Mouse (Mus musculus) megakaryocyte-erythroid progenitor cell, adult 5 weeks (primary cell): Measurements from ENCODE around the gene Nfkbiz. TPM values are rescaled to one million over a fixed set of nuclear protein-coding genes. Genes with fewer than 3 reads are reported as not detected.

ENCODE experiments used
- polyA plus RNA-seq: library from polyadenylated mRNA; stranded (reverse); fragments of >175 nt; gene quantifications from 2 replicates; pipeline ENCODE4 v1.2.3, GENCODE M21; 2012

The Nfkbiz gene
- 27.6 and 41.2 TPM in 2 replicates for polyA plus RNA-seq

DNA sequence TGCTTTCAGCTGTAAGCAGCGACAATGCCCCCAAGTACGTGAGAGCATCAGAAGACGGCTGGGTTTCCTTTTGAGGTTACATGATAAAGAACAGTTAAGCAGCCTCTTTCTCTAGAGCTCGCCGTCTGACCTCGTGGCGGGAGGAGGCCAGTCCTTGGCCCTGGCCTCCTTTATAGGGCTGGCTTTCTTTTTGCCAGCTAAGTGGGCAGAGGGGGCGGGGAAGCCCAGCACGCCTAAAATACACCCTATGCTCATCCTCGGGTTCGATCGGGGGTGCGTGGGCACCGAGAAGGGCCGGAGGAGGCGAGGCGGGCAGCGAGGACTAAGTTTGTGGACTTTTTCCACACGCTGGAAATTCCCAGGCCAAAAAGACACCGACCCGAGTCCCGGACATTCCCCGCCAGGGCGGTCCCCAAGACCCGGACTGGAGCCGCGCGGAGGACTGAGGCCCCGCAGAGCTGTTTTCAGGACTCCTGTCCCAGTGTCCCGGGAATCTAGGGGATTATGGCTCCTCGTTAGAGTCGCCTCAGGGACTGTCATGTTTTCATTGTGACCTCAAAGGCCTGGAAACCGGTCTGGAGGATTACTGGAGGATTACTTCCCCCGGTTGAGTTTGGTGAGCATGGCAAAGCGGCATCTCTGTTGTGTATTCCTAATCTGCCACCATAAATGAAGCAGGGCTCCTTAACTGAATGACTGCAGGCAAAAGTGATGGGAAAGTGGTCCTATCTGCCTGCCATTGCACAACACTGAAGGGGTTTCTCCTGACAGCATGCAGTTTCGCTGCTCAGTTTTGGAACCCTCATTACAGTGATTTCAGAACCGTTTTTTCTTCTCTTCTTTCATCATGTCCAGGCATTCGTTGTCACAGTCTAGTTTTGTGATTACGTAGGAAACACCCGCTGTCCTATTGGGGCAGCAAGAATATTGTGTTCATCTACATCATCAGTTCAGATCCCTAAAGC, at the start of gene Nfkbiz:
Gene Nfkbiz (minus strand): TSS at position 390 of the 965 bp plus-strand sequence.

Other genes with a start within 250 kb of the Nfkbiz start
- gene Nxpe3, start 56.4 kb upstream of the Nfkbiz start, polyA plus RNA-seq, result 0.48 and 0.68 TPM in 2 replicates
- 7.7 and 11.3 TPM in 2 replicates for gene Cep97, start 96.0 kb upstream of the Nfkbiz start, polyA plus RNA-seq
- gene Rpl24, start 127.4 kb upstream of the Nfkbiz start, polyA plus RNA-seq, result 93.8 and 109 TPM in 2 replicates
- 6.7 and 8.1 TPM in 2 replicates for gene Zbtb11, start 135.0 kb upstream of the Nfkbiz start, polyA plus RNA-seq
- gene Pcnp, start 190.8 kb upstream of the Nfkbiz start, polyA plus RNA-seq, result 26.4 and 33.5 TPM in 2 replicates
- gene Trmt10c, start 198.9 kb upstream of the Nfkbiz start, polyA plus RNA-seq, result 11.7 and 11.8 TPM in 2 replicates
- gene Senp7, start 209.4 kb upstream of the Nfkbiz start, polyA plus RNA-seq, result 15.0 and 16.2 TPM in 2 replicates